Mouse (Mus musculus): ENCODE data around the gene Ctns. TPM values are rescaled to one million over a fixed set of nuclear protein-coding genes. Genes with fewer than 3 reads are reported as not detected.

The Ctns gene
- polyA plus RNA-seq, 1 experiment = 15.4 TPM

DNA sequence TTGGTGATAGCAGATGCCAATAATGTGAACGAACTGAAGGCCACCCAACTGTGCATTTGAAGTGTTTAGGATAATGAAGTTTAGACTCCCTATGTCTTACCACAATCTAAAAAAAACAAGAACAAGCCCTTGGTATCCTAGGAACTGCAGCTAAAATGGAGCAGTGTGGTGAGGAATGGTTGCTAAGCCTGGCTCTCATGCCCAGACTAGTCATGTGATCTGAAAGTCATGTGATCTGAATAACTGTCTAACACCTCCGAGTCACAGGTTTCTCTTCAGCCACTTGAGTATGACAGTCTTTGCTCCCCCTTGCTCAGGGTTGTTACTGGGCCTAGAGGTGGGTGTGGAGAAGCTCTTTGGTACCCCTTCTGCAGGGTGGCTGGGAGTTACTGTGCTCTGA lies 33.7 kb upstream of the Ctns start:
- TF ChIP-seq CTCF (IDR thresholded peaks at IDR 0.05; ENCODE audit: low read depth, low read length) (no peak), EP300 (IDR thresholded peaks at IDR 0.05; ENCODE audit: insufficient read depth, low read depth, low read length) (no peak), POLR2A (IDR thresholded peaks at IDR 0.05; ENCODE audit: insufficient read depth, low read length) (no peak)
- no peaks in the 10 kb centered on the region for H3K36me3 ChIP-seq (ENCODE audit: control insufficient read depth, insufficient read depth, low read length, poor library complexity, severe bottlenecking)
- no peak overlapping the region for H3K27ac ChIP-seq (ENCODE audit: insufficient read depth, low read length)
- H3K4me3 ChIP-seq (ENCODE audit: low read depth, low read length) = no peak overlapping the region
- H3K27me3 ChIP-seq (ENCODE audit: control insufficient read depth, insufficient read depth, low read length, poor library complexity, severe bottlenecking) = no peaks in the 10 kb centered on the region
- no peaks in the 10 kb centered on the region for H3K4me1 ChIP-seq (ENCODE audit: control insufficient read depth, insufficient read depth, low read length)
- H3K9me3 ChIP-seq (replicated peaks; ENCODE audit: control insufficient read depth, insufficient read depth, low read length, poor library complexity, severe bottlenecking) = no peaks in the 10 kb centered on the region
- H3K9ac ChIP-seq (ENCODE audit: low read depth, poor library complexity, severe bottlenecking) = no peak overlapping the region

GRCm38 (mm10) chr11:73230081-73230480 lies 31.2 kb upstream of the Ctns start:
- Histone ChIP-seq H3K27ac (ENCODE audit: insufficient read depth, low read length) (no peak overlapping the region), H3K9ac (ENCODE audit: low read depth, poor library complexity, severe bottlenecking) (no peak overlapping the region), H3K9me3 (replicated peaks; ENCODE audit: control insufficient read depth, insufficient read depth, low read length, poor library complexity, severe bottlenecking) (no peaks in the 10 kb centered on the region), H3K4me3 (ENCODE audit: low read depth, low read length) (no peak overlapping the region), H3K27me3 (ENCODE audit: control insufficient read depth, insufficient read depth, low read length, poor library complexity, severe bottlenecking) (no peaks in the 10 kb centered on the region), H3K36me3 (ENCODE audit: control insufficient read depth, insufficient read depth, low read length, poor library complexity, severe bottlenecking) (no peaks in the 10 kb centered on the region), H3K4me1 (ENCODE audit: control insufficient read depth, insufficient read depth, low read length) (no peaks in the 10 kb centered on the region)
- no peak for TF ChIP-seq POLR2A (IDR thresholded peaks at IDR 0.05; ENCODE audit: insufficient read depth, low read length)
- TF ChIP-seq CTCF (IDR thresholded peaks at IDR 0.05; ENCODE audit: low read depth, low read length) = no peak
- no peak for TF ChIP-seq EP300 (IDR thresholded peaks at IDR 0.05; ENCODE audit: insufficient read depth, low read depth, low read length)

- no peak overlapping the region for H3K9ac ChIP-seq (ENCODE audit: low read depth, poor library complexity, severe bottlenecking)
- H3K4me3 ChIP-seq (ENCODE audit: low read depth, low read length) = no peak overlapping the region
- no peaks in the 10 kb centered on the region for H3K9me3 ChIP-seq (replicated peaks; ENCODE audit: control insufficient read depth, insufficient read depth, low read length, poor library complexity, severe bottlenecking)
- no peaks in the 10 kb centered on the region for H3K4me1 ChIP-seq (ENCODE audit: control insufficient read depth, insufficient read depth, low read length)
- no peak overlapping the region for H3K27ac ChIP-seq (ENCODE audit: insufficient read depth, low read length)
- no peaks in the 10 kb centered on the region for H3K36me3 ChIP-seq (ENCODE audit: control insufficient read depth, insufficient read depth, low read length, poor library complexity, severe bottlenecking)
- TF ChIP-seq CTCF (IDR thresholded peaks at IDR 0.05; ENCODE audit: low read depth, low read length) = no peak
- TF ChIP-seq EP300 (IDR thresholded peaks at IDR 0.05; ENCODE audit: insufficient read depth, low read depth, low read length) = no peak
- no peaks in the 10 kb centered on the region for H3K27me3 ChIP-seq (ENCODE audit: control insufficient read depth, insufficient read depth, low read length, poor library complexity, severe bottlenecking)
Observed at GRCm38 (mm10) chr11:73228881-73229280, 30.0 kb upstream of the Ctns start.

DNA sequence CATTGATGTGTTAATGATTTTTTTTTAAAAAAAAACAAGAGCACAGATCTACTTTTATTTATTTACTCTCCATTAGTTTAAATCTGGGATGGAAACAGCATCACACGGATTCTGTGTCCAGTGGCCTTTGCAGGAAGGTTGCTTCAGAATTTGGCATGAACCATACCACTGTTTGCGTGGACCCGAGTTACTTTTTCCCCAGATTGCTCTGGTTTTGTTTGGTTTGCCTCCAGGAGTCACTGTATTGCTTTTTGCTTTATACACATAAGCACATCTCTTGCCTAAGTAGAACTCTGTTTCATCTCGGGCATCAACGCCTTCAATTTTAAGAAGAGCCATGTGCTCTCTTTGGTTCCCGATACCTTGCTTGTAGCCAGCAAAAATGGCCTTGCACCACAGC lies 27.0 kb upstream of the Ctns start:
- Histone ChIP-seq H3K4me3 (ENCODE audit: low read depth, low read length) (no peak overlapping the region), H3K36me3 (ENCODE audit: control insufficient read depth, insufficient read depth, low read length, poor library complexity, severe bottlenecking) (no peaks in the 10 kb centered on the region), H3K9me3 (replicated peaks; ENCODE audit: control insufficient read depth, insufficient read depth, low read length, poor library complexity, severe bottlenecking) (no peaks in the 10 kb centered on the region), H3K4me1 (ENCODE audit: control insufficient read depth, insufficient read depth, low read length) (no peaks in the 10 kb centered on the region), H3K27ac (ENCODE audit: insufficient read depth, low read length) (no peak overlapping the region), H3K27me3 (ENCODE audit: control insufficient read depth, insufficient read depth, low read length, poor library complexity, severe bottlenecking) (no peaks in the 10 kb centered on the region), H3K9ac (ENCODE audit: low read depth, poor library complexity, severe bottlenecking) (no peak overlapping the region)
- TF ChIP-seq CTCF (IDR thresholded peaks at IDR 0.05; ENCODE audit: low read depth, low read length) = no peak

DNA sequence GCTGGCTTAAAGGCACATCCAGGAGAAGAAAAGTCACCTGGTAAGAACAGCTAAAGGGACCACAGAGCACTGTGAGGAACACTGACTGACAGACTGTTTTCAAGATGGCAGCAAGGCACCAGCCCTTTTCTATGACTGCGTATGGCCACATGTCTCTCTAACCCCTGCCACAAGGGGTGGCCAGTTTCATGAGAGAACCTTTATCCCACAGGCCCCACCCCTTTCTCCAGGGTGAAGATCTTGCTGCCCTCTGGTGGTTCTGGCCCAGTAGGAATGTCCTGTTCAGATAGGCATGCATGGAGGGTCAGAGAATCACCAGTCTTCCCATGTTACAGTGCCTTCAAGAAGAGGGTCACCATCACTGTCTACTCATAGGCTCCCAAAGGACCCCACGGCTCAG lies 25.1 kb upstream of the Ctns start:
- H3K9me3 ChIP-seq (replicated peaks; ENCODE audit: control insufficient read depth, insufficient read depth, low read length, poor library complexity, severe bottlenecking) = no peaks in the 10 kb centered on the region
- no peak overlapping the region for H3K4me3 ChIP-seq (ENCODE audit: low read depth, low read length)
- no peaks in the 10 kb centered on the region for H3K36me3 ChIP-seq (ENCODE audit: control insufficient read depth, insufficient read depth, low read length, poor library complexity, severe bottlenecking)
- no peaks in the 10 kb centered on the region for H3K4me1 ChIP-seq (ENCODE audit: control insufficient read depth, insufficient read depth, low read length)
- no peaks in the 10 kb centered on the region for H3K27me3 ChIP-seq (ENCODE audit: control insufficient read depth, insufficient read depth, low read length, poor library complexity, severe bottlenecking)
- H3K9ac ChIP-seq (ENCODE audit: low read depth, poor library complexity, severe bottlenecking) = no peak overlapping the region
- H3K27ac ChIP-seq (ENCODE audit: insufficient read depth, low read length) = no peak overlapping the region
- TF ChIP-seq CTCF (IDR thresholded peaks at IDR 0.05; ENCODE audit: low read depth, low read length) (peak; percentile 21), EP300 (IDR thresholded peaks at IDR 0.05; ENCODE audit: insufficient read depth, low read depth, low read length) (no peak), POLR2A (IDR thresholded peaks at IDR 0.05; ENCODE audit: insufficient read depth, low read length) (no peak)

GRCm38 (mm10) chr11:73222846-73223245 lies 24.0 kb upstream of the Ctns start:
- Histone ChIP-seq H3K27ac (ENCODE audit: insufficient read depth, low read length) (no peak overlapping the region), H3K4me3 (ENCODE audit: low read depth, low read length) (no peak overlapping the region), H3K9me3 (replicated peaks; ENCODE audit: control insufficient read depth, insufficient read depth, low read length, poor library complexity, severe bottlenecking) (no peaks in the 10 kb centered on the region), H3K4me1 (ENCODE audit: control insufficient read depth, insufficient read depth, low read length) (no peaks in the 10 kb centered on the region), H3K9ac (ENCODE audit: low read depth, poor library complexity, severe bottlenecking) (no peak overlapping the region), H3K27me3 (ENCODE audit: control insufficient read depth, insufficient read depth, low read length, poor library complexity, severe bottlenecking) (no peaks in the 10 kb centered on the region), H3K36me3 (ENCODE audit: control insufficient read depth, insufficient read depth, low read length, poor library complexity, severe bottlenecking) (no peaks in the 10 kb centered on the region)
- TF ChIP-seq EP300 (IDR thresholded peaks at IDR 0.05; ENCODE audit: insufficient read depth, low read depth, low read length) (no peak), CTCF (IDR thresholded peaks at IDR 0.05; ENCODE audit: low read depth, low read length) (no peak), POLR2A (IDR thresholded peaks at IDR 0.05; ENCODE audit: insufficient read depth, low read length) (no peak)
